Mouse (Mus musculus) intestine, embryonic 16.5 days (tissue): ENCODE measurements around the gene Glyatl3. TPM values are rescaled to one million over a fixed set of nuclear protein-coding genes. Genes with fewer than 3 reads are reported as not detected.

Source experiments
- ATAC-seq: fragments of 200-750 bp; cut with Nextera tagmentation; 2 replicates; pipeline ENCODE4 v1.8.0; 2017; ENCODE audit warnings: moderate TSS enrichment, moderate library complexity
- H3K27ac ChIP-seq: fragments of 300-500 bp; sonication (generic); 2 replicates; pipeline ENCODE4 v1.5.1; 2014; ENCODE audit warnings: mild to moderate bottlenecking, low read length
- H3K27me3 ChIP-seq: fragments of 300-500 bp; sonication (generic); replicated peaks from 2 replicates; pipeline ENCODE4 v1.6.1; 2014; ENCODE audit warnings: low read length, control low read depth, mixed read lengths; ENCODE audit not compliant: control insufficient read depth, insufficient read depth
- H3K36me3 ChIP-seq: fragments of 300-500 bp; sonication (generic); 2 replicates; pipeline ENCODE4 v1.6.1; 2014; ENCODE audit warnings: low read length, control low read depth; ENCODE audit not compliant: control insufficient read depth, insufficient read depth
- H3K4me1 ChIP-seq: fragments of 300-500 bp; sonication (generic); 2 replicates; pipeline ENCODE4 v1.6.1; 2014; ENCODE audit warnings: low read length, control low read depth, mixed read lengths; ENCODE audit not compliant: control insufficient read depth, insufficient read depth
- H3K4me2 ChIP-seq: fragments of 300-500 bp; sonication (generic); 2 replicates; pipeline ENCODE4 v1.6.1; 2014; ENCODE audit warnings: low read depth, low read length, control low read depth
- H3K4me3 ChIP-seq: fragments of 300-500 bp; sonication (generic); 2 replicates; pipeline ENCODE4 v1.5.1; 2014; ENCODE audit warnings: mild to moderate bottlenecking, low read length
- H3K9ac ChIP-seq: fragments of 300-500 bp; sonication (generic); 2 replicates; pipeline ENCODE4 v1.6.1; 2014; ENCODE audit warnings: low read depth, low read length
- H3K9me3 ChIP-seq: fragments of 300-500 bp; sonication (generic); 2 replicates; pipeline ENCODE4 v1.6.1; 2016; ENCODE audit warnings: low read length, control low read depth; ENCODE audit not compliant: control insufficient read depth
- WGBS: fragments of 180-500 bp; shearing (Covaris S2); extraction: QIAGEN DNeasy Blood & Tissue Kit; methylation state at CpG from one replicate; pipeline ENCODE4 v1.1.7; 2014; 5-methylcytosine and 5-hydroxymethylcytosine counted together
- polyA plus RNA-seq: library from polyadenylated mRNA; unstranded; fragments of >200 nt; fragmentation: Nextera tagmentation; extraction: Ambion mirVana; gene quantifications from 2 replicates; pipeline ENCODE4 v1.2.1, GENCODE M21; 2015

Glyatl3 gene
- polyA plus RNA-seq, 1 experiment from 2014 or later = not detected

DNA sequence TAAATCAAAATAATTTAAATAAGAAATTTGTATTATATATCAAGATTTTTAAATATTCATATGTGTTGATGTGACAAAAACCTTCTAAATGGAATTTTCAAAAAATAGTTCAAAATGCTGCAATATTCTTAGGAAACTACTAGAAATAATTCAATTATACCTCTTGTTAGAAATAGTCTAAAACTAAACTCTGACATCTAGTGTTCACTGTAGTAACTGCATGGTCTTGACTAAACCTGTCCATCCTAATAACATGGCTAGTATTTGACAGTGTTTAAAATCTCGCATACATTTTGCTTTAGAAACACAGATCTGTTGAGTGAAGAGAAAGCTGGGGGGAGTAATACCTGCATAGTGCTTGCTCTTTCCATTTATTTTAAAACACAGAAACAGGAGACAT lies 17.3 kb downstream of the Glyatl3 start:
- Histone ChIP-seq H3K27me3 (no peaks in the 10 kb centered on the region), H3K4me2 (no peak overlapping the region), H3K9ac (no peak overlapping the region), H3K4me3 (no peak overlapping the region), H3K9me3 (no peaks in the 10 kb centered on the region), H3K27ac (no peak overlapping the region), H3K4me1 (no peaks in the 10 kb centered on the region), H3K36me3 (no peaks in the 10 kb centered on the region)
- no peak for ATAC-seq
- WGBS = 69% methylated on average over 1 of the region's 1 CpGs

DNA sequence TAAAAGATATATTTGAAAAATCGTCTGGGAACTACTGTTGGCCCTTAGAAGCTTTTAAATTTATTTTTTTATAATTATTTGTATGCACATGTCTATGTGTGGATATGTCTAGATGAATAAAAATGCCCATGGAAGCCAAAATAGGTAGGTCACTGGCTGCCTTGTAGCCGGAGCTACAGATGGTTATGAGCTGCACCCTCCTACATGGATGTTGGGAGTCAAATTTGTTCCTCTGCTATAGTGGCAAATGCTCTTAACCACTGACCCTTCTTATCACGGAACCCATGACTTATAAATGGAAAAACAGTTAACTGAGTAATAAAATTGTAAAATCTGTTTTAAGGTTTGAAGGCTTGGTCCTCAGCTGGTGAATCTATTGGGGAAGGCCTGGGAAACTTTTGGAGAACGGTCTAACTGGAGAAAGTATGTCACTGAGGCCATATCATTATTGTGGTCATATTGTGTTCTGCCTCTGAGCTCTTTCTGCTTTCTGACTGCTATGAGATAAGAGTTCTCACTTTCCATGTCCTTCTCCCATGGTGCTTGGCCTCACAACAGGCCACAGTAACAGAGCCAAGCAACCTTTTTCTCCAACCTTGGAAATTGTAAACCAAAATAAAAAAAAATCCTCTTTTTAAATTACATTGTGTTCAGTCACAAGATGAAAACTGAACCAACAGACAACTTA lies 26.2 kb downstream of the Glyatl3 start:
- no peaks in the 10 kb centered on the region for H3K27me3 ChIP-seq
- ATAC-seq = no peak

DNA sequence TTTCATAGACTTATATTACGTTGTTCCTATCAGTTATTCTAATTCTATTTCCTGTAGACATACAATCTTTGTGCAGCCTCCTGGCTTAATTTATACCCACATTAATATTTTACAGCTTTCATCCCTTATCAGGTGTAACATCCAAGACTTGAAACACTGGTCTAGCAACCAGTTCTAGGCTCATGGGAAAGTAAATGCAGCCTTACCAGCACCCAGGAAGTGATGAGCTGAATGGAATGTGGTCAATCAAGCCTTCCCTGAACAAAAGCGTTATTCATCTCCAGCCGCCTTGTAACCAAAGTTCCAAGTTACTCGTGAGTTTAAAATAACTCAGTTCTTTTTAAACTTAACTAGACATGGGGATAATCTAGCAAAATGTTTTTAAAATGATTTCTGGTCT lies 29.0 kb downstream of the Glyatl3 start:
- 0 out of 2 replicates have a peak, but pooled peaks have one; percentile 41 for ATAC-seq
- Histone ChIP-seq H3K27ac (no peak overlapping the region), H3K36me3 (no peaks in the 10 kb centered on the region), H3K9me3 (no peaks in the 10 kb centered on the region), H3K4me2 (no peak overlapping the region), H3K4me3 (no peak overlapping the region), H3K9ac (no peak overlapping the region), H3K4me1 (no peaks in the 10 kb centered on the region), H3K27me3 (no peaks in the 10 kb centered on the region)
- 60% methylated on average over 4 of the region's 4 CpGs for WGBS

More for the DNA sequence above, 26.2 kb downstream of the Glyatl3 start:
- no peaks in the 10 kb centered on the region for H3K36me3 ChIP-seq
- no peaks in the 10 kb centered on the region for H3K9me3 ChIP-seq
- H3K4me3 ChIP-seq = no peak overlapping the region
- H3K27ac ChIP-seq = no peak overlapping the region
- no peak overlapping the region for H3K4me2 ChIP-seq
- no peaks in the 10 kb centered on the region for H3K4me1 ChIP-seq
- WGBS = 76% methylated on average over 4 of the region's 4 CpGs
- H3K9ac ChIP-seq = no peak overlapping the region

DNA sequence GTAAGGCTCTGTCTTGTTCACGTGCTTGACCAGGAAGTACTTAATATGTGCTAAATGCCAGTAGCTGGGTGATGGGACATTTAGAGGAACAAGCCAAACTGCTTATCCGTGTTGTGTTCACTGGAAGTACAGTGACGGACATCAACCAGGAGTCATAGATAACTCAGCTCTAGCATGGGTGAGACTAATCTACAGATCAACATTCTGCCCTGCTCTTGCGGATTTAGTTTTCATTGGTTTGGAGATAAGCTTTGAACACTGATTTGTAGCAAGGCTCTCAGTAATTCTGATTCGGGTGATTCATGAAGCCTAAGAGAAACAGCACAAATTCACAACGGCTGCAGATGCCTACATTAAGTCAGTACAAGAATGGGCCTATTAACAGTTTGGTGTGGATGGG lies 32.0 kb downstream of the Glyatl3 start:
- Histone ChIP-seq H3K36me3 (no peaks in the 10 kb centered on the region), H3K4me2 (no peak overlapping the region), H3K27me3 (no peaks in the 10 kb centered on the region), H3K4me3 (no peak overlapping the region), H3K9ac (no peak overlapping the region), H3K4me1 (no peaks in the 10 kb centered on the region), H3K27ac (no peak overlapping the region), H3K9me3 (no peaks in the 10 kb centered on the region)
- WGBS = 75% methylated on average over 6 of the region's 6 CpGs
- ATAC-seq = no peak

DNA sequence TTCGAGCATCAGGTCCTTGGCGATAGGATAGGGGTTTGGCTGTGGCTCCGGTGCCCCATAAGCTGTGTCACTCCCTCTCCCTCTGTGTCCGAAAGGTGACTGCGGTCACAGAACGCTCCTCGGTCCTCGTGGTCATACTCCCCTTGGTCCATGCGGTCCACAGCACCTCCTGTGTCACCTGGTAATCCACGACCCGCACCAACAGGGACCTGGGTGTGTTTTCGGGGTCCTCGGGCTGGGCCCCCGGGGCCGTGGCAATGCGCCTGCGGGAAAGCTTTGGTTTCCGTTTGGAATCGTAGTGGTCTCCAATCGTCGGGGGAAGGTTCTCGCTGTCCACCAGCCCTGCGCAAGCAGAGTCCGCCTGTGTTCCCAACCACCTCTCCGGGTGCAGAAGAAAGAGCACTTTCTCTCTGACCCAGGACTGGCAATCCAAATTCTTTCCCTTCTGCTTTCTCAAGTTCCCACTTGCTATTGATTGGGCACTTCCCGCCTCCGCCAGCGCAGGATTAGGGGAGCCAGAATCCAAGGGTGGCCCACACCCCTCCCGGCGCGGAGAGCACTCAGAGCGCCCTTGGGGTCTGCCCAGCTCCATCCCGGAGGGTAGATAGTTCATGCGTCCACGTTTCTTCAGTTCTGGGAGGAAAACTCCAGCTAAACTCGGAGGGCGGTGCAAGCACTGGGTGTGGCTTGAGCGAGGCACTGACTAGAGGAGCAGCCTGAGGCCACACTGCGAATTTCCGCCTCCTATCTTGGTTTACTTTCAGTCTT lies 34.0 kb downstream of the Glyatl3 start, which contains the start of gene 9130008F23Rik:
Gene 9130008F23Rik, minus strand, starts transcription at position 636 of the 768 bp plus-strand sequence.
- no peaks in the 10 kb centered on the region for H3K4me1 ChIP-seq
- no peaks in the 10 kb centered on the region for H3K27me3 ChIP-seq
- H3K36me3 ChIP-seq = no peaks in the 10 kb centered on the region
- peak within 1 kb of the TSS; percentile 84 for H3K9ac ChIP-seq
- peak within 1 kb of the TSS; percentile 78 for H3K4me2 ChIP-seq
- no peaks in the 10 kb centered on the region for H3K9me3 ChIP-seq
- peak within 1 kb of the TSS; percentile 73 for H3K4me3 ChIP-seq
- ATAC-seq = peak; percentile 93
- under 1% methylated on average over 40 of the region's 40 CpGs for WGBS
- H3K27ac ChIP-seq = peak within 1 kb of the TSS; percentile 77

DNA sequence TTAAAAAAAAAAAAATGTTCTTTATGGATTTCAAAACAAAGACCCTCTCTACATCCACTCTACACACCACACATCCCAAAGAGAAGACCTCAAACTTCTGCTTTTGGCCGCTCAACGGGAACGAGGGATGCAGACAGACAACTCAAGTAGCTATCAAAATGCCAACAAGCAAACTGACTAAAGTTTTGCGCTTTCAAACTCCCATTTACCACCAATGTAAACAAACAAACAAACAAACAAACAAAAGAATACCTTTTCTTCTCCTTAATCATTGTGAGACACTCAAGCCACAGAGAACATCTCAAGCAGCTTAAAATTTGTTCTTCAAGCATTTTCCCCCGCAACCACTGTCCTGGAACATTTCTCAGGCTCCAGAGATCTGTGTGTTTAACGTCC lies 34.6 kb downstream of the Glyatl3 start:
- peak overlapping the region; percentile 78 for H3K4me2 ChIP-seq
- peak overlapping the region; percentile 77 for H3K27ac ChIP-seq
- H3K27me3 ChIP-seq = no peaks in the 10 kb centered on the region
- H3K36me3 ChIP-seq = no peaks in the 10 kb centered on the region
- ATAC-seq = no peak
- peak overlapping the region; percentile 84 for H3K9ac ChIP-seq
- WGBS = 6% methylated on average over 6 of the region's 6 CpGs
- no peaks in the 10 kb centered on the region for H3K9me3 ChIP-seq
- H3K4me3 ChIP-seq = peak overlapping the region; percentile 73
- no peaks in the 10 kb centered on the region for H3K4me1 ChIP-seq

DNA sequence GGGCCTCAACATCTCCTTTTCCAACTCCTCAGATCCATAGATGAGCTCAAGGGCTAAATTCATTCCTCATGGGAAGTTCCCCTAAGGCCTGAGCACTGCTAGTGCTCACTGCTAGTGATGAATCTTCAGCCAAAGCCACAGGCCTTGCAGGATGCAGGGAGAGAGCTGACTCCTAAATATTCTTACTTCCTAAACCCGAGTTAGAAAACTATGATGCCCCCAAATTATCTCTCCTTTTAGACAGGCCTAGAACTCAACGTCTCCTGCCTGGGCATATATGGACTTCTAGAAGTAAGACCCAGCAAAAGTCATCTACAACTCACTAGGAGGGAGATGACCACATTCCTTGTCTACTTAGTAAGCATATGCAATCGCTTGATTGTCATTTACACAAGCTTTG lies 36.4 kb downstream of the Glyatl3 start:
- Histone ChIP-seq H3K9me3 (no peaks in the 10 kb centered on the region), H3K4me3 (peak overlapping the region; percentile 73), H3K4me1 (no peaks in the 10 kb centered on the region), H3K4me2 (peak overlapping the region; percentile 52), H3K27me3 (no peaks in the 10 kb centered on the region), H3K27ac (peak overlapping the region; percentile 23; the same call in 1 of the 2 replicates), H3K9ac (peak overlapping the region; percentile 25), H3K36me3 (no peaks in the 10 kb centered on the region)
- whole genome bisulfite sequencing = 37% methylated on average over 3 of the region's 3 CpGs
- ATAC-seq = no peak

DNA sequence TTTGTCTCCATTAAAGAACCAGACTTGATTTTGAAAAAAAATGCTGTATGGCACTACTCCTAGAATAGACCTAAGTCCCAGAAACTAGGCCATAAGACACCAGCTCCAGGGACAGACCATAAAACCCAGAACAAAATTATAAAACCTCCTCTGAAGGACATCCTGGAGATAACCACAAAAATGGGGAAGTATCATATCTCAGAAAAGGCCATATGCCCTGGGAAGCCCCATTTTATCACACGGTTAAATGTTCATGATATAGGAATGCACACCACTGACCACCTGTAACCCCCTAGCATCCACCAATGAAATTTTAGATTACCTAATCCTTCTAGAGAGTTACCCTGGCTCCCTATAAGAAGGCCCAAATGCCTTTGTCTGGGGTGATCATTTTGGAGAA lies 38.6 kb downstream of the Glyatl3 start:
- WGBS = 76% methylated on average over 1 of the region's 1 CpGs
- no peak overlapping the region for H3K4me2 ChIP-seq
- H3K9ac ChIP-seq = no peak overlapping the region
- H3K4me3 ChIP-seq = no peak overlapping the region
- no peak for ATAC-seq
- H3K27ac ChIP-seq = no peak overlapping the region
- no peaks in the 10 kb centered on the region for H3K9me3 ChIP-seq
- no peaks in the 10 kb centered on the region for H3K4me1 ChIP-seq
- H3K36me3 ChIP-seq = no peaks in the 10 kb centered on the region
- no peaks in the 10 kb centered on the region for H3K27me3 ChIP-seq

DNA sequence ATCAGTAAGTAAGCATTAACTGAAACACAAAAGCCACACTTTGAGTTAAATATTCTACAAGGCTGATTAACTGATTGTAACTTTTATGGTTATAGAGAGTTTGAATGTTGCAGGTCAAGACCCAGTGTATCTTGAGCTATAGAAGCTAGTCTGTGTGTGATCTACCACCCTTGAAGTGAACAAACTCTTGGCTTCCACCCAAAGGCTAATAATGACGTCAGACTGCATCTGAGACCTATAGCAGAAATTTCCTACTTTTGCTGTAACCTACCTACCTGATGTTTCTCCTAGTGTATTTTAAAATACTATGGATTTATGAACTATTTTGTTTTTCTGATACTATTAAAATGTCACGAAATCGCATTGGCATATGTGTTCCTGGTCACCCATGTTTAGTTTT lies 39.4 kb downstream of the Glyatl3 start:
- 71% methylated on average over 3 of the region's 3 CpGs for WGBS
- peak; percentile 31; the same call in 1 of the 2 replicates for ATAC-seq

More for the DNA sequence above, 39.4 kb downstream of the Glyatl3 start:
- no peaks in the 10 kb centered on the region for H3K4me1 ChIP-seq
- H3K27ac ChIP-seq = no peak overlapping the region; the same call in 1 of the 2 replicates
- no peaks in the 10 kb centered on the region for H3K27me3 ChIP-seq
- no peak overlapping the region for H3K4me2 ChIP-seq
- H3K9me3 ChIP-seq = no peaks in the 10 kb centered on the region
- H3K9ac ChIP-seq = no peak overlapping the region
- H3K36me3 ChIP-seq = no peaks in the 10 kb centered on the region
- no peak overlapping the region for H3K4me3 ChIP-seq
